Mouse (Mus musculus) forebrain, embryonic 15.5 days (tissue): Measurements from ENCODE around the gene Gm3127. TPM values are rescaled to one million over a fixed set of nuclear protein-coding genes. Genes with fewer than 3 reads are reported as not detected.
A peak's percentile ranks its signal among the peaks of the same experiment; 100 is the strongest.
"Not testable (repeated sequence)": the region's sequence is repeated elsewhere in the genome, so short reads cannot be mapped to it uniquely, and the experiment has no call there.

Experiments
- ATAC-seq: fragments of 200-750 bp; cut with Nextera tagmentation; replicated peaks from 2 replicates; pipeline ENCODE4 v1.8.0; 2017; ENCODE audit warnings: mild to moderate bottlenecking, moderate TSS enrichment, moderate library complexity
- H3K27ac ChIP-seq: fragments of 300-500 bp; sonication (generic); replicated peaks from 2 replicates; pipeline ENCODE4 v1.5.1; 2015; ENCODE audit warnings: mild to moderate bottlenecking, inconsistent platforms
- H3K27me3 ChIP-seq: fragments of 300-500 bp; sonication (generic); 2 replicates; pipeline ENCODE4 v1.6.1; 2015; ENCODE audit warnings: inconsistent platforms
- H3K36me3 ChIP-seq: fragments of 300-500 bp; sonication (generic); 2 replicates; pipeline ENCODE4 v1.6.1; 2015; ENCODE audit warnings: mild to moderate bottlenecking, inconsistent platforms
- H3K4me1 ChIP-seq: fragments of 300-500 bp; sonication (generic); 2 replicates; pipeline ENCODE4 v1.6.1; 2015; ENCODE audit warnings: inconsistent platforms
- H3K4me2 ChIP-seq: fragments of 300-500 bp; sonication (generic); replicated peaks from 2 replicates; pipeline ENCODE4 v1.6.1; 2015; ENCODE audit warnings: mild to moderate bottlenecking, inconsistent platforms
- H3K4me3 ChIP-seq: fragments of 300-500 bp; sonication (generic); 2 replicates; pipeline ENCODE4 v1.5.1; 2015; ENCODE audit warnings: mild to moderate bottlenecking, inconsistent platforms
- H3K9ac ChIP-seq: fragments of 300-500 bp; sonication (generic); replicated peaks from 2 replicates; pipeline ENCODE4 v1.6.1; 2015; ENCODE audit warnings: mild to moderate bottlenecking, inconsistent platforms
- H3K9me3 ChIP-seq: fragments of 300-500 bp; sonication (generic); 2 replicates; pipeline ENCODE4 v1.6.1; 2016; ENCODE audit warnings: inconsistent platforms
- WGBS: fragments of 180-500 bp; shearing (Covaris S2); methylation state at CpG from one replicate; pipeline ENCODE4 v1.1.7; 2015; ENCODE audit warnings: mixed read lengths; 5-methylcytosine and 5-hydroxymethylcytosine counted together
- polyA plus RNA-seq: library from polyadenylated mRNA; unstranded; fragments of >200 nt; fragmentation: Nextera tagmentation; extraction: Ambion mirVana; gene quantifications from 2 replicates; pipeline ENCODE4 v1.2.1, GENCODE M21; 2015

The Gm3127 gene
- polyA plus RNA-seq: not detected in 2 replicates

- not testable (repeated sequence) for H3K36me3 ChIP-seq, H3K27me3 ChIP-seq, H3K9me3 ChIP-seq, H3K27ac ChIP-seq, ATAC-seq, H3K4me3 ChIP-seq, H3K4me2 ChIP-seq, H3K9ac ChIP-seq, H3K4me1 ChIP-seq
- WGBS: 54% methylated on average over 1 of the region's 2 CpGs
Measured at GRCm38 (mm10) chr14:4164730-4165129, at the start of gene Gm3127. Gene Gm3127 (plus strand): TSS chr14:4165030.

GRCm38 (mm10) chr14:4141646-4142045, 23.2 kb upstream of the Gm3127 start:
- H3K27ac ChIP-seq, H3K4me1 ChIP-seq, ATAC-seq, H3K27me3 ChIP-seq, H3K4me2 ChIP-seq, H3K4me3 ChIP-seq, H3K36me3 ChIP-seq, H3K9ac ChIP-seq, H3K9me3 ChIP-seq: not testable (repeated sequence)
- WGBS: 99% methylated on average over 4 of the region's 4 CpGs

- 13% methylated on average over 14 of the region's 14 CpGs for WGBS
- not testable (repeated sequence) for H3K27ac ChIP-seq, H3K36me3 ChIP-seq, H3K27me3 ChIP-seq, H3K9me3 ChIP-seq, ATAC-seq, H3K4me1 ChIP-seq
- Histone ChIP-seq H3K4me3 (peak overlapping the region; percentile 46), H3K4me2 (peak overlapping the region; percentile 69), H3K9ac (peak overlapping the region; percentile 49)
Measured at GRCm38 (mm10) chr14:4182030-4182429, 17.2 kb downstream of the Gm3127 start.

GRCm38 (mm10) chr14:4182491-4183210, 17.8 kb downstream of the Gm3127 start, which contains the start of gene Gm2974:
Gene Gm2974 (plus strand): TSS chr14:4182576.
- Histone ChIP-seq H3K9ac (peak within 1 kb of the TSS; percentile 49), H3K4me3 (peak within 1 kb of the TSS; percentile 46), H3K4me2 (peak within 1 kb of the TSS; percentile 69)
- H3K27ac ChIP-seq, H3K36me3 ChIP-seq, ATAC-seq, H3K27me3 ChIP-seq, H3K9me3 ChIP-seq, H3K4me1 ChIP-seq: not testable (repeated sequence)
- 13% methylated on average over 32 of the region's 59 CpGs for WGBS

- H3K4me3 ChIP-seq, H3K36me3 ChIP-seq, H3K27ac ChIP-seq, H3K9ac ChIP-seq, ATAC-seq, H3K27me3 ChIP-seq, H3K4me2 ChIP-seq, H3K9me3 ChIP-seq, H3K4me1 ChIP-seq: not testable (repeated sequence)
- WGBS: 39% methylated on average over 7 of the region's 10 CpGs
Measured at GRCm38 (mm10) chr14:4183375-4183774, 18.5 kb downstream of the Gm3127 start.

Other genes with a start within 250 kb of the Gm3127 start
- gene Gm3029, start 233.3 kb upstream of the Gm3127 start, polyA plus RNA-seq: not detected in 2 replicates
- 0.78 and 0.83 TPM in 2 replicates for gene Gm3095, start 201.5 kb upstream of the Gm3127 start, polyA plus RNA-seq
- not detected in 2 replicates for gene Gm3099, start 166.6 kb upstream of the Gm3127 start, polyA plus RNA-seq
- 3.0 and 3.6 TPM in 2 replicates for gene Gm5796, start 141.1 kb upstream of the Gm3127 start, polyA plus RNA-seq
- not detected in 2 replicates for gene Gm3115, start 80.9 kb upstream of the Gm3127 start, polyA plus RNA-seq
- 2.4 and 4.4 TPM in 2 replicates for gene Gm8108, start 54.5 kb upstream of the Gm3127 start, polyA plus RNA-seq
- 5.9 and 7.2 TPM in 2 replicates for gene Gm2974, start 17.5 kb downstream of the Gm3127 start, polyA plus RNA-seq
- not detected in 2 replicates for gene Gm3138, start 84.6 kb downstream of the Gm3127 start, polyA plus RNA-seq
- not detected in 2 replicates for gene Gm3149, start 152.3 kb downstream of the Gm3127 start, polyA plus RNA-seq
- gene 2610042L04Rik, start 169.7 kb downstream of the Gm3127 start, polyA plus RNA-seq: 4.6 and 5.7 TPM in 2 replicates
- gene Gm3159, start 232.5 kb downstream of the Gm3127 start, polyA plus RNA-seq: not detected in 2 replicates